Mouse (Mus musculus): Measurements from ENCODE around the gene Plcxd3. TPM values are rescaled to one million over a fixed set of nuclear protein-coding genes. Genes with fewer than 3 reads are reported as not detected.
A peak's percentile ranks its signal among the peaks of the same experiment; 100 is the strongest.
"Not testable (repeated sequence)": the region's sequence is repeated elsewhere in the genome, so short reads cannot be mapped to it uniquely, and the experiment has no call there.

Gene Plcxd3
- polyA plus RNA-seq, 1 experiment from 2014 or later, result 1.7 TPM

DNA sequence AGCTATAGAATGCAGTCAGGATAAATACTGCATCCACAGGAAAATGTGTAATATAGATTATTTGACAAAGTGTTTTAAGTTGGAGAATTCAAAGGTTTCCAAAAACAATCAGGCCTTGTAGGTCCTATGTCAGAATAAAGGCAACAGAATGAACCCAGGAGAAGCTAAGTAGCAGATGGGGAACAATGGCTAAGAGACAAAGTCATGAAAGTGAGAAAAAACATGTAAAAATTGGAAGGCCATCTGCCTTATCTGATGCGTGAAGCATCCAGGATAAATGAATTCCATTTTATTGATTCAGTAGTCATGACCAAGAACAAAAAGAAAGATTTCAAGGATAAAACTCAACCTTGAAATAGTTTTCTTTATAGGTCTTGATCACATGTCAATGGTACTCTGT is 139.4 kb downstream of the Plcxd3 start:
- Histone ChIP-seq H3K4me2 (ENCODE audit: low read length) (no peak overlapping the region), H3K27ac (no peak overlapping the region), H3K4me1 (replicated peaks; ENCODE audit: insufficient read depth, low read length) (no peaks in the 10 kb centered on the region), H3K27me3 (ENCODE audit: insufficient read depth, low read length) (no peaks in the 10 kb centered on the region), H3K4me3 (replicated peaks; ENCODE audit: low read depth, low read length) (no peak overlapping the region), H3K9me3 (replicated peaks; ENCODE audit: low read length) (no peaks in the 10 kb centered on the region), H3K36me3 (ENCODE audit: insufficient read depth, low read length) (no peaks in the 10 kb centered on the region), H3K9ac (ENCODE audit: low read depth, low read length) (no peak overlapping the region)
- TF ChIP-seq CTCF (IDR thresholded peaks at IDR 0.05; ENCODE audit: low read depth), result no peak
- ATAC-seq (replicated peaks; ENCODE audit: low FRiP score, low read depth), result no peak
- 82% methylated on average over 1 of the region's 1 CpGs for WGBS
- DNase-seq (ENCODE audit: low spot score), result no peak

DNA sequence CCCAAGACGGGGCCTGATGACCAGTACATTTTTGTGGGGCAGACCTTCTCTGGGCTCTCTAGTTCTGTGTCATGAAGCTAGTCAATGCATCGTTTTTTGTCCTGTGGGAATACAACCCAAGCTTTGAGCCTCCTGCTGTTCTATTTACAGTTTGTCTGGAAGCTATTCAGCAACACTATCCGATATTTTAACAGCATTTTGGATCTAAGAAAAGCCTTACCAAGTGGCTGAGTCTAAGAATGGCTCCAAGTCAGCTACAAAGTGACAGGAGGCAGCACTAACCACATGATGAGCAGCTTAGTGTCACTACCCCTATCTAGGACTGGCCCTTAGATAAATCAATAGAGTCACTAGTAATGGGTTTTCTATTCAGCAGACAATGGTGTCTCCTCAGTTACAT is 149.3 kb downstream of the Plcxd3 start:
- no peak for TF ChIP-seq CTCF (IDR thresholded peaks at IDR 0.05; ENCODE audit: low read depth)
- Histone ChIP-seq H3K4me3 (replicated peaks; ENCODE audit: low read depth, low read length) (no peak overlapping the region), H3K4me1 (replicated peaks; ENCODE audit: insufficient read depth, low read length) (no peaks in the 10 kb centered on the region), H3K9me3 (replicated peaks; ENCODE audit: low read length) (no peaks in the 10 kb centered on the region), H3K27ac (no peak overlapping the region), H3K27me3 (ENCODE audit: insufficient read depth, low read length) (no peaks in the 10 kb centered on the region), H3K9ac (ENCODE audit: low read depth, low read length) (no peak overlapping the region), H3K36me3 (ENCODE audit: insufficient read depth, low read length) (no peaks in the 10 kb centered on the region), H3K4me2 (ENCODE audit: low read length) (no peak overlapping the region)
- ATAC-seq (replicated peaks; ENCODE audit: low FRiP score, low read depth), result no peak
- WGBS, result 89% methylated on average over 3 of the region's 3 CpGs
- no peak for DNase-seq (ENCODE audit: low spot score)

- ATAC-seq (replicated peaks; ENCODE audit: low FRiP score, low read depth) (no peak), DNase-seq (ENCODE audit: low spot score) (no peak)
- no peaks in the 10 kb centered on the region for H3K9me3 ChIP-seq (replicated peaks; ENCODE audit: low read length)
- H3K27ac ChIP-seq, result no peak overlapping the region
- no peak for TF ChIP-seq CTCF (IDR thresholded peaks at IDR 0.05; ENCODE audit: low read depth)
- no peak overlapping the region for H3K4me3 ChIP-seq (replicated peaks; ENCODE audit: low read depth, low read length)
- no peaks in the 10 kb centered on the region for H3K27me3 ChIP-seq (ENCODE audit: insufficient read depth, low read length)
- H3K4me2 ChIP-seq (ENCODE audit: low read length), result no peak overlapping the region
- H3K4me1 ChIP-seq (replicated peaks; ENCODE audit: insufficient read depth, low read length), result no peaks in the 10 kb centered on the region
- H3K36me3 ChIP-seq (ENCODE audit: insufficient read depth, low read length), result no peaks in the 10 kb centered on the region
- H3K9ac ChIP-seq (ENCODE audit: low read depth, low read length), result no peak overlapping the region
- WGBS, result 92% methylated on average over 2 of the region's 2 CpGs
These were observed 158.4 kb downstream of the Plcxd3 start for GRCm38 (mm10) chr15:4533700-4534099.

GRCm38 (mm10) chr15:4559121-4559520 is 183.8 kb downstream of the Plcxd3 start:
- no peak overlapping the region for H3K4me3 ChIP-seq (replicated peaks; ENCODE audit: low read depth, low read length)
- H3K9me3 ChIP-seq (replicated peaks; ENCODE audit: low read length), result no peaks in the 10 kb centered on the region
- no peaks in the 10 kb centered on the region for H3K4me1 ChIP-seq (replicated peaks; ENCODE audit: insufficient read depth, low read length)
- H3K36me3 ChIP-seq (ENCODE audit: insufficient read depth, low read length), result no peaks in the 10 kb centered on the region
- no peaks in the 10 kb centered on the region for H3K27me3 ChIP-seq (ENCODE audit: insufficient read depth, low read length)
- no peak overlapping the region for H3K9ac ChIP-seq (ENCODE audit: low read depth, low read length)
- no peak for ATAC-seq (replicated peaks; ENCODE audit: low FRiP score, low read depth)
- no peak for DNase-seq (ENCODE audit: low spot score)
- H3K27ac ChIP-seq, result no peak overlapping the region
- TF ChIP-seq CTCF (IDR thresholded peaks at IDR 0.05; ENCODE audit: low read depth), result no peak
- no peak overlapping the region for H3K4me2 ChIP-seq (ENCODE audit: low read length)
- 76% methylated on average over 5 of the region's 5 CpGs for WGBS

DNA sequence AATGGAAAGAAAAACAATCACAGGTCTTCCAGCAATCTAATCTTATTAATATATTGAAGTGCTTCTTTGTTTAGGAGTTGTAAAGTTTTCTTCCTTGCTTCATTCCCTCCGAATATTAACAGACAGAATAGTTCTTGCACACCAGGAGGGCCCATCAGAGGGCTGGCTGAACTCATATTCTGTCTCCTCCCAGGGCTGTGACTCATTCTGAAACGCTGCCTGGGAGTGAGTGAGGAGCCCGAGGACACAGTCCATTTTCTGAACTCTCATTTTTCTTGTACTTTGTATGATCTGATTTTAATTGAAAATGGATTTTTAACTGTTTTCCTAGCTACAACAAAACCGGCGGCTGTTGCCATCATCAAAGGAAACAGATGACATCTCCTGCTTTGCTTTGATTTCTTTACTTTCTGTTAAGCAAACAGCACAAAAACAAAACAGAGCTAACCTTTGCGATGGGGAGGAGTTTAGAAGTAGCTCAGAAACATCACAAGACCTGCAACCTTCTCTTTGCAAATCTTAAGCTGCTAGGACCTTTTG is 186.2 kb downstream of the Plcxd3 start:
- WGBS, result 46% methylated on average over 6 of the region's 6 CpGs
- ATAC-seq (replicated peaks; ENCODE audit: low FRiP score, low read depth) (0 out of 2 replicates have a peak, but pooled peaks have one; percentile 68), DNase-seq (ENCODE audit: low spot score) (peak; percentile 43)
- TF ChIP-seq CTCF (IDR thresholded peaks at IDR 0.05; ENCODE audit: low read depth), result no peak
- H3K9ac ChIP-seq (ENCODE audit: low read depth, low read length), result no peak overlapping the region
- no peaks in the 10 kb centered on the region for H3K9me3 ChIP-seq (replicated peaks; ENCODE audit: low read length)
- H3K4me1 ChIP-seq (replicated peaks; ENCODE audit: insufficient read depth, low read length), result no peaks in the 10 kb centered on the region
- no peak overlapping the region for H3K4me3 ChIP-seq (replicated peaks; ENCODE audit: low read depth, low read length)
- no peaks in the 10 kb centered on the region for H3K27me3 ChIP-seq (ENCODE audit: insufficient read depth, low read length)
- H3K4me2 ChIP-seq (ENCODE audit: low read length), result no peak overlapping the region
- H3K27ac ChIP-seq, result no peak overlapping the region
- H3K36me3 ChIP-seq (ENCODE audit: insufficient read depth, low read length), result no peaks in the 10 kb centered on the region

DNA sequence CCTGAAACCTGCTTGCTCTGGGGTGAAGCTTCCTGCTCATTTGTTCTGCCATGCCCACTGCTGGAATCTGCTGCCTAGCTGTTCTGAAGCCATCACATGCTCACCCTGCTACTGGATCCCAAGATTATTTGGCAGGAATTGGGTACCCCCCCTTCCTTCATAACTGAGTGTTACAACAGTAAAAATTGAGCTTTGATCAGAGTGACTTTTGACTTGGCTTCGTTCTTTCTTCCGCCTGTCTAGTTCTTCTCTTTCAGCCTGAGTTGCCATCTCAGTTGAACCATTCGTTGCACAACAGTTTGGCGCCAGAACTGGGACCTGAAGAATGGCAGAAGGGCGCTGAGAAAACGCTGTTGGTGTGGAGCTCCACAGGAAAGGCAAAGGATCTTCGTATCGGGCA is 220.2 kb downstream of the Plcxd3 start:
- H3K4me2 ChIP-seq (ENCODE audit: low read length); H3K27me3 ChIP-seq (ENCODE audit: insufficient read depth, low read length); H3K27ac ChIP-seq; H3K4me1 ChIP-seq (replicated peaks; ENCODE audit: insufficient read depth, low read length); H3K9me3 ChIP-seq (replicated peaks; ENCODE audit: low read length); H3K9ac ChIP-seq (ENCODE audit: low read depth, low read length); H3K36me3 ChIP-seq (ENCODE audit: insufficient read depth, low read length); ATAC-seq (replicated peaks; ENCODE audit: low FRiP score, low read depth); H3K4me3 ChIP-seq (replicated peaks; ENCODE audit: low read depth, low read length); DNase-seq (ENCODE audit: low spot score): not testable (repeated sequence)
- WGBS, result 94% methylated on average over 8 of the region's 8 CpGs

DNA sequence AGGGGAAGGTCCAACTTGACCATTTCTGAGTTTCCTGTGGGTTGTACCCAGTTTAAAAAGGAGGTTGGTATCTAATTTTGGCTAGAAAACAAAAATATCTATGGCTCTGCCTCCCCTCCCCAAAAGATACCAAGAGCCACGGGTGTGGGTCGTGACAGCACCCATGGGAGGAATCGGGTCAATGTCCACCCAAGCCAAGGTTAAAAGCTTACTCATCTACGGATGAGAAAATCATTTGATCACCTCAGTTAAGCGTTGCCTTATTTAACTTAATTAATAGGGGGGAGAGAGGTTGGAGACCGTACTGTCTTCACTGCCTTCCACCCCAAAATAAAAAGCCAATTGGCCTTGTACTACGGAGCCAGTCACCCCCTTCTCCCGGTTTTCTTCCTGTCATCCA is 223.4 kb downstream of the Plcxd3 start:
- H3K27me3 ChIP-seq (ENCODE audit: insufficient read depth, low read length); H3K4me1 ChIP-seq (replicated peaks; ENCODE audit: insufficient read depth, low read length); DNase-seq (ENCODE audit: low spot score); H3K27ac ChIP-seq; H3K9me3 ChIP-seq (replicated peaks; ENCODE audit: low read length); H3K4me3 ChIP-seq (replicated peaks; ENCODE audit: low read depth, low read length); ATAC-seq (replicated peaks; ENCODE audit: low FRiP score, low read depth); H3K9ac ChIP-seq (ENCODE audit: low read depth, low read length); H3K36me3 ChIP-seq (ENCODE audit: insufficient read depth, low read length); H3K4me2 ChIP-seq (ENCODE audit: low read length): not testable (repeated sequence)
- WGBS, result 81% methylated on average over 8 of the region's 8 CpGs

GRCm38 (mm10) chr15:4599331-4599730 is 224.0 kb downstream of the Plcxd3 start:
- H3K4me1 ChIP-seq (replicated peaks; ENCODE audit: insufficient read depth, low read length); DNase-seq (ENCODE audit: low spot score); ATAC-seq (replicated peaks; ENCODE audit: low FRiP score, low read depth); H3K4me2 ChIP-seq (ENCODE audit: low read length); H3K27ac ChIP-seq; H3K27me3 ChIP-seq (ENCODE audit: insufficient read depth, low read length); H3K9me3 ChIP-seq (replicated peaks; ENCODE audit: low read length); H3K9ac ChIP-seq (ENCODE audit: low read depth, low read length); H3K36me3 ChIP-seq (ENCODE audit: insufficient read depth, low read length); H3K4me3 ChIP-seq (replicated peaks; ENCODE audit: low read depth, low read length): not testable (repeated sequence)
- 75% methylated on average over 8 of the region's 8 CpGs for WGBS

Measured in kidney, postnatal 0 days (tissue).